In genomic region chr5:134638461-134639268, GRCm38 (mm10) we compare ENCODE assay signal across 7 mouse cellular contexts. TPM values are rescaled to one million over a fixed set of nuclear protein-coding genes. Genes with fewer than 3 reads are reported as not detected.
DNase-seq lines count a peak whose midpoint lies in the region; ATAC-seq and TF ChIP-seq lines count a peak whose summit lies in the region.

No protein-coding gene starts in this region.

- H3K9ac ChIP-seq in forebrain, embryonic 15.5 days (replicated peaks): peak overlapping the region; percentile 99

- H3K36me3 ChIP-seq in forebrain, embryonic 15.5 days: peaks cover 20% of the 10 kb centered on the region
- H3K36me3 ChIP-seq in macrophage (ENCODE audit: inconsistent target): 0 out of 2 replicates have a peak, but pooled peaks cover 4% of the 10 kb centered on the region

- peak; percentile 81 for ATAC-seq in forebrain, embryonic 15.5 days (replicated peaks)

- peak; percentile 40 for DNase-seq in lung, adult 2 months
- DNase-seq in lung, postnatal 25 days (ENCODE audit: low spot score): no peak
- no peak for DNase-seq in layer of hippocampus, postnatal 25 days (ENCODE audit: extremely low spot score in 1 of 2, low spot score in 1 of 2)
- no peak for DNase-seq in B cell, adult 2 months

- H3K4me3 ChIP-seq in lung, adult 2 months (replicated peaks; ENCODE audit: extremely low read depth, low read depth, low read length): peak overlapping the region; percentile 78
- H3K4me3 ChIP-seq in bone marrow, adult 2 months (replicated peaks; ENCODE audit: control insufficient read depth, low read depth, low read length): peak overlapping the region; percentile 92
- peak overlapping the region; percentile 100 for H3K4me3 ChIP-seq in forebrain, embryonic 15.5 days
- peak overlapping the region; percentile 86 for H3K4me3 ChIP-seq in macrophage (ENCODE audit: inconsistent target)

- peak; percentile 15; the same call in 1 of the 2 replicates for TF ChIP-seq POLR2A in lung, adult 2 months (IDR thresholded peaks at IDR 0.05; ENCODE audit: borderline replicate concordance, extremely low read depth, low read depth, low read length)
- TF ChIP-seq POLR2A in bone marrow, adult 2 months (IDR thresholded peaks at IDR 0.05; ENCODE audit: borderline replicate concordance, control insufficient read depth, low read depth, low read length): no peak

- H3K4me2 ChIP-seq in forebrain, embryonic 15.5 days (replicated peaks): peak overlapping the region; percentile 83

- H3K9me3 ChIP-seq in forebrain, embryonic 15.5 days: no peaks in the 10 kb centered on the region

- peaks cover 29% of the 10 kb centered on the region for H3K4me1 ChIP-seq in lung, adult 2 months (ENCODE audit: control insufficient read depth, insufficient read depth, low read length)
- H3K4me1 ChIP-seq in bone marrow, adult 2 months (ENCODE audit: control insufficient read depth, insufficient read depth, low read length): no peaks in the 10 kb centered on the region
- H3K4me1 ChIP-seq in forebrain, embryonic 15.5 days: peaks cover 32% of the 10 kb centered on the region

- no peaks in the 10 kb centered on the region for H3K27me3 ChIP-seq in forebrain, embryonic 15.5 days

- under 1% methylated on average over 83 of the region's 85 CpGs for WGBS in lung, adult 2 months
- under 1% methylated on average over 85 of the region's 85 CpGs for WGBS in bone marrow, adult 2 months
- WGBS in forebrain, embryonic 15.5 days: under 1% methylated on average over 83 of the region's 85 CpGs
- 1% methylated on average over 82 of the region's 85 CpGs for WGBS in macrophage (ENCODE audit: missing documents)

- H3K27ac ChIP-seq in bone marrow, adult 2 months (ENCODE audit: control insufficient read depth, insufficient read depth, low read depth, low read length, poor library complexity): peak overlapping the region; percentile 97
- H3K27ac ChIP-seq in forebrain, embryonic 15.5 days (replicated peaks): peak overlapping the region; percentile 97
- H3K27ac ChIP-seq in macrophage: peak overlapping the region; percentile 41

- TF ChIP-seq CTCF in lung, adult 2 months (IDR thresholded peaks at IDR 0.05; ENCODE audit: insufficient read depth, low read length): no peak
- TF ChIP-seq CTCF in bone marrow, adult 2 months (IDR thresholded peaks at IDR 0.05; ENCODE audit: control insufficient read depth, insufficient read depth, low read length): no peak

- H3K79me2 ChIP-seq in macrophage (ENCODE audit: inconsistent target): peaks cover 50% of the 10 kb centered on the region

RNA-seq across cellular contexts. Expression of gene Eif4h, which starts 0.6 kb away (rescaled TPM):
- polyA plus RNA-seq in lung, adult 2 months (2012; rRNA removed): 243 and 280 TPM in 2 replicates
- polyA plus RNA-seq in bone marrow, adult 2 months (2011; ENCODE audit: insufficient read depth, insufficient read length, low replicate concordance, missing spikeins): 90.3 and 101 TPM in 2 replicates
- polyA plus RNA-seq in forebrain, embryonic 15.5 days (2015; fragmentation: Nextera tagmentation; extraction: Ambion mirVana): 405 and 408 TPM in 2 replicates
- total RNA-seq in macrophage (2018; cell fraction: chromatin; rRNA removed): 100 to 1,000 TPM; 156 to 239 (median 217) TPM
- 100 to 1,000 TPM; 134 to 180 (median 160) TPM for total RNA-seq in macrophage (2018; cell fraction: cytosol; rRNA removed)
- total RNA-seq in macrophage (2018; cell fraction: nucleus; rRNA removed): 100 to 1,000 TPM; 156 to 225 (median 183) TPM
- 92.6 to 190 TPM (median 145 TPM) in 3 replicates for polyA plus RNA-seq in macrophage (2018)
- 100 to 1,000 TPM; 322 to 331 TPM for total RNA-seq in layer of hippocampus, postnatal 25 days (2021)

RNA-seq across cellular contexts. Expression of gene Lat2, which starts 23.8 kb away (rescaled TPM):
- 8.0 and 8.4 TPM in 2 replicates for polyA plus RNA-seq in lung, adult 2 months (2012; rRNA removed)
- polyA plus RNA-seq in bone marrow, adult 2 months (2011; ENCODE audit: insufficient read depth, insufficient read length, low replicate concordance, missing spikeins): 29.7 and 70.2 TPM in 2 replicates
- 2.6 and 4.4 TPM in 2 replicates for polyA plus RNA-seq in forebrain, embryonic 15.5 days (2015; fragmentation: Nextera tagmentation; extraction: Ambion mirVana)
- 1,000 to 10,000 TPM in 1 of 26 experiments, 100 to 1,000 TPM in 25; 103 to 1,091 (median 578) TPM for total RNA-seq in macrophage (2018; cell fraction: chromatin; rRNA removed)
- total RNA-seq in macrophage (2018; cell fraction: cytosol; rRNA removed): 100 to 1,000 TPM; 220 to 372 (median 288) TPM
- 100 to 1,000 TPM in 25 of 26 experiments, 10 to 100 TPM in 1; 99.9 to 631 (median 425) TPM for total RNA-seq in macrophage (2018; cell fraction: nucleus; rRNA removed)
- polyA plus RNA-seq in macrophage (2018): 185 to 303 TPM (median 275 TPM) in 3 replicates
- total RNA-seq in layer of hippocampus, postnatal 25 days (2021): 1 to 10 TPM; 2.5 to 2.6 TPM

RNA-seq across cellular contexts. Expression of gene Limk1, which starts 49.7 kb away (rescaled TPM):
- polyA plus RNA-seq in lung, adult 2 months (2012; rRNA removed): 29.6 and 31.1 TPM in 2 replicates
- 5.9 and 8.6 TPM in 2 replicates for polyA plus RNA-seq in bone marrow, adult 2 months (2011; ENCODE audit: insufficient read depth, insufficient read length, low replicate concordance, missing spikeins)
- polyA plus RNA-seq in forebrain, embryonic 15.5 days (2015; fragmentation: Nextera tagmentation; extraction: Ambion mirVana): 16.0 and 16.9 TPM in 2 replicates
- 10 to 100 TPM in 21 of 26 experiments, 1 to 10 TPM in 5; 4.9 to 62.9 (median 32.8) TPM for total RNA-seq in macrophage (2018; cell fraction: chromatin; rRNA removed)
- total RNA-seq in macrophage (2018; cell fraction: cytosol; rRNA removed): 10 to 100 TPM; 13.6 to 28.7 (median 23.3) TPM
- 10 to 100 TPM in 21 of 26 experiments, 1 to 10 TPM in 5; 6.9 to 51.3 (median 20.3) TPM for total RNA-seq in macrophage (2018; cell fraction: nucleus; rRNA removed)
- polyA plus RNA-seq in macrophage (2018): 16.9 to 25.3 TPM (median 20.3 TPM) in 3 replicates
- total RNA-seq in layer of hippocampus, postnatal 25 days (2021): 10 to 100 TPM; 39.9 to 41.8 TPM

RNA-seq across cellular contexts. Expression of gene Rfc2, which starts 57.5 kb away (rescaled TPM):
- 40.8 and 58.3 TPM in 2 replicates for polyA plus RNA-seq in lung, adult 2 months (2012; rRNA removed)
- polyA plus RNA-seq in bone marrow, adult 2 months (2011; ENCODE audit: insufficient read depth, insufficient read length, low replicate concordance, missing spikeins): 158 and 241 TPM in 2 replicates
- polyA plus RNA-seq in forebrain, embryonic 15.5 days (2015; fragmentation: Nextera tagmentation; extraction: Ambion mirVana): 218 TPM in 2 replicates
- 100 to 1,000 TPM in 23 of 26 experiments, 10 to 100 TPM in 3; 50.1 to 375 (median 230) TPM for total RNA-seq in macrophage (2018; cell fraction: chromatin; rRNA removed)
- total RNA-seq in macrophage (2018; cell fraction: cytosol; rRNA removed): 100 to 1,000 TPM in 3 of 26 experiments, 10 to 100 TPM in 23; 48.7 to 120 (median 76.1) TPM
- total RNA-seq in macrophage (2018; cell fraction: nucleus; rRNA removed): 100 to 1,000 TPM in 20 of 26 experiments, 10 to 100 TPM in 6; 41.1 to 290 (median 182) TPM
- polyA plus RNA-seq in macrophage (2018): 65.2 to 94.5 TPM (median 74.5 TPM) in 3 replicates
- 10 to 100 TPM; 57.0 to 57.5 TPM for total RNA-seq in layer of hippocampus, postnatal 25 days (2021)

Comparison
In these comparisons a context has a peak if more than half of its experiments do, and no peak if none do; other contexts are left out.
1. H3K27ac ChIP-seq: peak in every context shown above with its lines; median percentile 97 in bone marrow, adult 2 months; 97 in forebrain, embryonic 15.5 days; 41 in macrophage.